Mouse (Mus musculus) adrenal gland (tissue): ENCODE measurements around the gene Arhgef3.

ENCODE experiments used
- intact Hi-C: fragments of 180-260 bp; cut with DNase I; formaldehyde crosslinking; loops from one replicate; pipeline ENCODE4 v1.15.1; 2025

Gene Arhgef3

DNA sequence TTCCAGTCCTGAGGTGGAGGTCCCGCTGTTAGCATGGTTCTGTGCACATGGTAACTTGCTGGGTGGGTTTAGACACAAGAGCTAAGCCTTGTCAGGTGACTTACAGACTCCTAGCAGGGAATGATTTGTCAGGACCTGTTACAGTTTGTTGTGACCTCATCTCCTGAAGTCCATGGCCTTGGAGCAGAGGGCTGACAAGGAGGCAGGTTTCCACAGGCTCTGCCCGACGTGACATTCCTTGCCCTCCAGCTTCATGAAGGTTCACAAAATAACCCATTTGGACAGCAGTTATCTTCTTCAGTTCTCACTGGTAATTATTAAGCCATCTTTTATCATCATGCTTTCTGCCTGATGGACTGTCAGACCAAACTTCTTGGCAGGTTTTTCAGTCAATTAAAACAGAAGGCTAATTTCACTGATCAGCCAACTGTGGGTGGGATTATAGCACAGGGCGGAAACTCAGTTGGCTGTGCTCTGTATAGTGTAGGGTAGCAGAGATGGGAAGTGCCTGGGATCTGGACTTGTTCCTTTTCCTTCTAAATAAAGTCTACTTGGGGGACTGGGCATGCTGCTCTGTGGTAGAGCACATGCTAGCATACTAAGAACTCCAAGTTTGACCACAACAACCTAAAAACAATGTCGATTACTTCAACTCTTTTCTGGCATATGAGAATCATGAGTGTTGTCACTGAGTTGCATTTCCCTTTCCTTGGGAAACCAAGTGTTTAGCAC is 187.2 kb downstream of the Arhgef3 start:
- intact Hi-C loops = no loop called here

DNA sequence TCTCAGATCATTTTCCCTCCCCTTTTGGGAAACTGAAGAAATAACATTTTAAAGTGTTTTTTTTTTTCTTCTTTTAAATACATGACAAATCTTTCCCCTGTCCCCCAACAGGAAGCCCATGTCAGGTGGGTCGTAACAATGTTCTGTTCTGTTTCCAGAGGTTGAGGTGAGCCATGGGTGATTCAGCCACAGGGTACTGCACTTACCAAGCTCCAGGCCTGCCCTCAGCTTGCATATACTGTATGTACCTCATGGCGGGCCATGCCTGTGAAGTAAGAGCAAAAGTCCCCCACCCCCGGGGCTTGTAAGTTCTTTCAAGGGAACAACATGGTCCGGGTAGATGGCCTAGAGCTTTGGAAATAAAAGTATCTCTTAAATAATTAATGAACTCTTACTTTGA is 188.6 kb downstream of the Arhgef3 start:
- intact Hi-C loops = no loop called here

DNA sequence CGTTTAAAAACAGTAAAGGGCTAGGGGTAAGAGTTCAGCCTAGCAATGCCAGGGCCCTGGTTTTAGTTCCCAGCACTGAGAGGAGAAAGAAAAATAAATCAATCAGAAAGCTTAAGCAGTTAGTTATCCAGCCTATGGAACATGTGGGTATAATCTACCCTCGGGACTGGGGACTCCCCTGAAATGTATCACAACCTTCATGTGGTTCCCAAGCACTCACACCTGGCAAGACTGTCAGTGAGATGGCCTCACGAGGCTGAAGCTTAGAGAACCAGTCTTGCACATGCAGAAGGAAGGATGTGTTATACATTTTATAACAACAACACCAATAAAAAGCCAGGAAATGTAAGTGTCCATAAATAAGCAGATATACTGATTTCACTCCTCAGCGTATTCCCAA is 189.7 kb downstream of the Arhgef3 start:
- intact Hi-C loops = no loop called here

DNA sequence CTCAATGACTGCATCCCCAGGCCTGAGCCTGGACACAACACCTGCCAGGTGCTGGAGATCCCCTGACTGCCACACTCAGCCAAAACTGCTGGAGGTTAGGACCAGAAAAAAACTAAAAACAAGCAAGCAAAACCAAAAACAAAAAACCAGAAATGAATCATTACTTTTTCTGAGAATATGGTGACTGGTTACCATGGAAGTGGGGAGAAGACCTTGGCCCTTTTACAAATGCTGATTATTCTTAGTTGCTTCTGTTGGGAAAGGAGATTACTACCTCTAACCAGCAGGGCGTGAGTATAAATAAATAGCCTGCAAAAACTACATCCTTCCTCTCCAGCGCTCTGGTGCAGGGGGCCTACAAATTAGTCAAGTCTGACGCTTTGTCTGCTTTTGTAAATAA is 194.1 kb downstream of the Arhgef3 start:
- intact Hi-C loops = no loop called here

DNA sequence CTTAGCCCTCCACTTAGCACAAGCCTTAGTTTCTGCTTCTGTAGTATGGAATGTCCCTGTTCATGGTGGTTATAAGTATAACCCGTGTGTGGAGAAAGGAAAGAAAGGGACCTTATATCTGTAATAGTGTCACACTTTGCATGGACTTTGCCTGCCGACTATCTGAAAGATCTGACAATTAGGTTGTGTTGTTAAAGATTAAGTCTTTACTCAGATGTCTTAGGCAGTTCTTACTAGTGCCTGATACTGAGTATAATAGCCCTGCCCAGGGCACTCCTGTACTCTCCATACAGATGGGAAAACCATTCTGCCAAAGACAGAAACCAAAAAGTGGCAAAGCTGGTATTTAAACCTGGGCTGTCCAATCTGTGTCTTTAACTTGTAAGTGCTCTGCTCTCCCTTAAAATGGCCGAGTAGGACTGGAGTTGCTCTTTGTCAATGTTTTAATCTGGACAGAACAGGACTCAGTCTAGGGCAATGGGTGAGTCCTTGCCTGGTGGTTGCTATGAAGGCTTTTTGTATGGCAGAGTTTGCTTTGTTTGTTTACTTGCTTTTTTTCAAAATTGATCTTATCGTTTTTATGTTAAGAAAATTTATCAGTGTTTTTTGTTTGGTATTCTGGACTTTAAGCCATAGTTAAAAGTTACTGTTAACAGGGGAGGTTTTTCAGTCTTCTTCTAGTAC is 196.0 kb downstream of the Arhgef3 start:
- intact Hi-C loops = no loop called here

GRCm38 (mm10) chr14:27312380-27312779 is 197.7 kb downstream of the Arhgef3 start:
- intact Hi-C loops = no loop called here

- intact Hi-C loops = no loop called here
Measured at GRCm38 (mm10) chr14:27315737-27316136, 201.0 kb downstream of the Arhgef3 start.

DNA sequence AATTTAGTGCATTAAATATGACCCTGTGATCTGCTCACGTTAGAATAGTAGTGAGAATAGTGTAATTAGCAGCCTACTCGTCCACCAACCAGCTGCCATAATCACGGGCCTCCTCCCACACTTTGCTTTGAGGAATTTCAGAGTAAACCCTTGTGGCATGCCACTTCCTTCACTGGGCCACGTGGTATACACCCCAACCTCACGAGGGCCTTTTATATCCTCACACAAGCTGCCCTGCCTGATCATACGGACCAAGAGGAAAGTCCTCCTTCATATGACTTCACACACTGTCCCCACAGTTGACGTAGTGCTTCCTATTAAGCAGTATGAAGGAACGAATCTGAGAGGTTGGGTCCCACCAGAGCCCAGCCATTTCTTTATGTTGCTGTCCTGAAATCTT is 202.4 kb downstream of the Arhgef3 start:
- intact Hi-C loops = no loop called here

GRCm38 (mm10) chr14:27319386-27319785 is 204.7 kb downstream of the Arhgef3 start:
- intact Hi-C loops = no loop called here

DNA sequence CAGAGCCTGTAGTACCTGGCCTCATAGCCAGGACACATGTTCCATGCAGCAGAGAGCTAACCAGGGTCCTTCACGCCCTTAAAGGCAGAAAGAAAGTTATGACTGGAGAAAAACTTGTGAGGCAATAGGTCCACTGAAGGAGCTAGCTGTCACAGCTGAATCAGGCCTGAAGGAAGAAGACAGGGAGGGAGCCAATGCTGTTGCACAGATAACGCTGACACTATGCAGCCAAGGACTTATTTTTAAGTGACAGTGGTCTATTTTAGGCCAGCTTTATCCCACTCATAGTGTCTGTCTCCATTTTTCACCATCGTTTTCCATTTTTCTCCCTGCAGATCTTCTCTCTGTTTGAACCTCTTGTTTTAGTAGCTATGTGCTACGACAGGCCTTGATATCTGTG is 207.3 kb downstream of the Arhgef3 start:
- intact Hi-C loops = no loop called here

DNA sequence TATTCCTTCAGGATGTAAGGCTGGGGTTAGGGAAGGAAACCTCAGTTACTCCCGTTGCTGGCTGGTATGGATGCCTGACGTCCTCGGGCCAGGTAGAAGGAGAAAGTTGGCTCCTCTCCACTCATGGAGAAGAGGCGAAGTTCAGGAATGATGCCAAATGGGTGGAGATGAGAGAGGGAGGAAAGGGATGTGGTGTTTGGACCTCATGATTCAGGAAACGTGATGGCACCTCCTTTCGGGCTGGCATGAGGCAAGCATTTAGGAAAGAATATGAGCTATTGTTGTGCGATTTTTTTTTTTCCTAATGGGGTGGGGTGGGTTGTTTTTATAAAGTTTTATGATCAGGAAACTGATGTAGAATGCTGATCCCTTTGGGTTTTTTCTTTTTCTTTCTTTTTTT is 210.0 kb downstream of the Arhgef3 start:
- intact Hi-C loops = no loop called here

- intact Hi-C loops = no loop called here
Measured at GRCm38 (mm10) chr14:27325537-27325936, 210.8 kb downstream of the Arhgef3 start.

DNA sequence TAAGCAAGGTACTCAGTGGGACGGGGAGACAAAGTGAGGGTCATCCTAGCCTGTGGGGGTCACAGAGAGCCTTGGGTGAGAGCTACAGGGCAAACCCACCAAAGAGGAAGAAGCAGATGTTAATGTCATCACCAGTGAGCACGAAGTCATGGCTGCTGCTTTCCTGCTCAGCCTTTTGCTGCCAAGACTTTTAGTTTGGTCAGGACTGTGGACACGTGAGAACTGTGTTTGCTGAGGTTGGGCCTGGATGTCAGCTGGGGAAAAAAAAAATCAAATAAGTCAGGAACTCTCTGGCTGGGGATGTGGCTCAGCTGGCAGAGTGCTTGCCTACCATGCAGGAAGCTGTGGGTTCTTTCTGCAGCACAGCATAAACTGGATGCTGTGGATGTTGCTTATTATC is 213.2 kb downstream of the Arhgef3 start:
- intact Hi-C loops = no loop called here

- intact Hi-C loops = no loop called here
Measured at GRCm38 (mm10) chr14:27328952-27329351, 214.3 kb downstream of the Arhgef3 start.

DNA sequence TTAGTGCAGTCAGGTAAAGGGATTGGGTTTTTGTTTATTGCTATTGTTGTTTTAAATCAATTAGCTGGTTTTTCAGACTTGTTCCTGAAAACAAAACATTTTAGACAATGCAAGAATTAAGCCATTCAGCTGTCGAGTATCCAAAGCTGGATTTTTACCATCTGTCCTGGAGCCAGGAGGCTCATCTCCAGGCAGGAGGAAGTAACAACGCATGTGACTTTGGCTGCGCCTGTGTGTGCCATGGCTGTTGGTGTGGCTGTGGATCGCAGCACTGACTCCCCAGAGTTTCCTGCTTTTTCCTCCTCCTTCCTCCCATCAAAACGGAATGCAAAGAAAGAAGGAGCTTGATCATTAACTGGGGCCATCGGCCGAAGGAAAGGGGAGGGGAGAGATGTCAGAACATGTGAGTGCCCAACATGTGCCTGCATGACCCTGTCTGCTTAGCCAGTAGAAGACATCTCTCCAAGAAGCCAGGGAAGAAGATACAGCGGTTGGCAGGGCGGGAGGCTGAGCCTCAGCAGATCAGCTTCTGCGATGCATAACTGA is 216.9 kb downstream of the Arhgef3 start:
- intact Hi-C loops = loop anchor here (5.0 kb wide), 1 partner anchor 44 kb away; no protein-coding TSS in a partner anchor

GRCm38 (mm10) chr14:27332359-27332987 is 217.8 kb downstream of the Arhgef3 start:
- intact Hi-C loops = loop anchor here (5.0 kb wide), 1 partner anchor 45 kb away; no protein-coding TSS in a partner anchor

GRCm38 (mm10) chr14:27335331-27336207 is 220.9 kb downstream of the Arhgef3 start:
- intact Hi-C loops = loop anchor here (5.0 kb wide), 1 partner anchor 148 kb away; no protein-coding TSS in a partner anchor

DNA sequence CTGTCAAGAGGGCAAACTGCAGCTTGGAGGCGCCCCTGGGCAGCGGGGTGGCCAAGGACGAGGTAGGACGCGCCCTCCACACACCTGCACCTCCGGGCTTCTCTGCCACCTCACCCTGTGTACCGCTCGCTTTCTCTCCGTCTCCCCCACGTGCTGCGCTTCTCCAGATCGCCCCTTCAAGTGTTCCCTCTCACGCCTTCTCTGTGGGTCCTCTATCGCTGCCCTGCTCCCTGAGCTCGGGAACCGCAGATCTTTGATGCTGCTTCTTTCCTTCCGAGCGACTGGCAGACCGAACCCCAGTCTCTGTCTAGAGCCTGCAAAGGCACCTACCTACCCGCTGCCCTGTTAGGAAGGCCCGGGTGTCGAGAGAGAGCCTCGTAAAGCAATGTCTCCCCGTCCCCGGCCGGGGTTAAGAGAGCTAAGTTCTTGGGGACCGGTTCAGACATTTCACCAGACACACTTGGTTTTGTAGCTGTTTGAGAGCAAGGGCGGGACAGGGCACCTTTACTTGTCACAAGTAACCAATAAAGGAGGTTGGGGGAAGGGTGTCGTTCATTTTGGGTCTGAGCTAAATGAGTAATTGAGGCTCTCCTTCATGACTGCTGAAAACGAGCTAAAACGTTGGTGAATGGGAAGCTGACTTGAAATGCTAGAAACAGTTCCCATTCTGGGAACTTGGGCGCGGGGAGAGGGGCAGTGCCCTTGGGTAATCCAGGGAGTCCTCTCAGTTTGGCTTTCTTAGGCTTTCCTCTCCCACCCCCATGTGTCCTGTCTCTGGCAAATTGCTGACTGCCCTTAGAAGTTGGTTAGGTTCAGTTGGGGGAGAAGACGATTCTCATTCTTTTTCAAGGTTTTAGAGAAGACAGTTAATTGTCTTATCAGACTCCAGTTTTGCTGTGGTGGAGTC is 221.8 kb downstream of the Arhgef3 start:
- intact Hi-C loops = loop anchor here (5.0 kb wide), 1 partner anchor 149 kb away; no protein-coding TSS in a partner anchor

- intact Hi-C loops = loop anchor here (5.0 kb wide), 1 partner anchor 150 kb away; no protein-coding TSS in a partner anchor
Measured at GRCm38 (mm10) chr14:27337156-27337555, 222.5 kb downstream of the Arhgef3 start.
